Mouse (Mus musculus) frontal cortex, postnatal 14 days (tissue): Measurements from ENCODE around the gene Casp2.
A peak's percentile ranks its signal among the peaks of the same experiment; 100 is the strongest.

Experiments
- DNase-seq, 2 experiments: peaks; one replicate each; pipeline ENCODE4 v3.0.0; 2022; ENCODE audit warnings: low spot score in 2 of 2

The Casp2 gene

GRCm38 (mm10) chr6:42276151-42276550 is 11.4 kb downstream of the Casp2 start:
- DNase-seq: no peak

- DNase-seq: no peak
Observed at GRCm38 (mm10) chr6:42282865-42283528, 18.2 kb downstream of the Casp2 start.

- DNase-seq: no peak
Observed at GRCm38 (mm10) chr6:42286448-42286847, 21.7 kb downstream of the Casp2 start, which contains the start of gene Clcn1. Gene Clcn1, plus strand, starts transcription at chr6:42286685.

GRCm38 (mm10) chr6:42287562-42287961 is 22.8 kb downstream of the Casp2 start:
- no peak for DNase-seq

GRCm38 (mm10) chr6:42293327-42293726 is 28.5 kb downstream of the Casp2 start:
- no peak for DNase-seq

GRCm38 (mm10) chr6:42295549-42296094 is 30.8 kb downstream of the Casp2 start:
- no peak for DNase-seq

- DNase-seq: no peak
Observed at GRCm38 (mm10) chr6:42299362-42299761, 34.6 kb downstream of the Casp2 start.

- no peak for DNase-seq
Observed at GRCm38 (mm10) chr6:42309816-42310378, 45.1 kb downstream of the Casp2 start.

GRCm38 (mm10) chr6:42310427-42311053 is 45.8 kb downstream of the Casp2 start:
- no peak for DNase-seq

GRCm38 (mm10) chr6:42318293-42318692 is 53.5 kb downstream of the Casp2 start:
- DNase-seq: no peak

- no peak for DNase-seq
Observed at GRCm38 (mm10) chr6:42323371-42324066, 58.7 kb downstream of the Casp2 start.

- DNase-seq: peak in 1 of 2 experiments; percentile 34
Observed at GRCm38 (mm10) chr6:42324067-42324481, 59.3 kb downstream of the Casp2 start.

GRCm38 (mm10) chr6:42324482-42325267 is 59.9 kb downstream of the Casp2 start, which contains the start of gene Fam131b:
Gene Fam131b, minus strand, starts transcription at chr6:42324643.
- peak; percentile 51 to 66 for DNase-seq

GRCm38 (mm10) chr6:42325268-42325609 is 60.5 kb downstream of the Casp2 start:
- peak; percentile 66 to 82 for DNase-seq

- no peak for DNase-seq
Observed at GRCm38 (mm10) chr6:42326509-42326908, 61.7 kb downstream of the Casp2 start.

- DNase-seq: no peak
Observed at GRCm38 (mm10) chr6:42328757-42329156, 64.0 kb downstream of the Casp2 start.

GRCm38 (mm10) chr6:42330216-42330615 is 65.4 kb downstream of the Casp2 start:
- DNase-seq: no peak

- DNase-seq: no peak
Observed at GRCm38 (mm10) chr6:42330946-42331345, 66.2 kb downstream of the Casp2 start.
